Mouse (Mus musculus) stomach, embryonic 15.5 days (tissue): ENCODE measurements around the gene Rpl3. TPM values are rescaled to one million over a fixed set of nuclear protein-coding genes. Genes with fewer than 3 reads are reported as not detected.
"Not testable (repeated sequence)": the region's sequence is repeated elsewhere in the genome, so short reads cannot be mapped to it uniquely, and the experiment has no call there.

Experiments
- ATAC-seq: fragments of 200-750 bp; cut with Nextera tagmentation; 2 replicates; pipeline ENCODE4 v1.8.0; 2017; ENCODE audit warnings: low read depth, moderate number of reproducible peaks, moderate TSS enrichment; ENCODE audit not compliant: insufficient read depth, low FRiP score
- H3K27ac ChIP-seq: fragments of 300-500 bp; sonication (generic); 2 replicates; pipeline ENCODE4 v1.5.1; 2015; ENCODE audit warnings: mild to moderate bottlenecking, inconsistent platforms
- H3K27me3 ChIP-seq: fragments of 300-500 bp; sonication (generic); replicated peaks from 2 replicates; pipeline ENCODE4 v1.6.1; 2015; ENCODE audit warnings: inconsistent platforms
- H3K36me3 ChIP-seq: fragments of 300-500 bp; sonication (generic); 2 replicates; pipeline ENCODE4 v1.6.1; 2015; ENCODE audit warnings: inconsistent platforms
- H3K4me1 ChIP-seq: fragments of 300-500 bp; sonication (generic); 2 replicates; pipeline ENCODE4 v1.6.1; 2015; ENCODE audit warnings: inconsistent platforms
- H3K4me2 ChIP-seq: fragments of 300-500 bp; sonication (generic); 2 replicates; pipeline ENCODE4 v1.6.1; 2015; ENCODE audit warnings: mild to moderate bottlenecking, inconsistent platforms
- H3K4me3 ChIP-seq: fragments of 300-500 bp; sonication (generic); replicated peaks from 2 replicates; pipeline ENCODE4 v1.5.1; 2015; ENCODE audit warnings: inconsistent platforms
- H3K9ac ChIP-seq: fragments of 300-500 bp; sonication (generic); 2 replicates; pipeline ENCODE4 v1.6.1; 2015; ENCODE audit warnings: inconsistent platforms
- H3K9me3 ChIP-seq: fragments of 300-500 bp; sonication (generic); 2 replicates; pipeline ENCODE4 v1.6.1; 2016; ENCODE audit warnings: inconsistent platforms
- WGBS: fragments of 180-500 bp; shearing (Covaris S2); methylation state at CpG from one replicate; pipeline ENCODE4 v1.1.7; 2015; 5-methylcytosine and 5-hydroxymethylcytosine counted together
- polyA plus RNA-seq: library from polyadenylated mRNA; unstranded; fragments of >200 nt; fragmentation: Nextera tagmentation; extraction: Ambion mirVana; gene quantifications from 2 replicates; pipeline ENCODE4 v1.2.1, GENCODE M21; 2015

The Rpl3 gene
- polyA plus RNA-seq, 1 experiment from 2014 or later: 883 TPM

GRCm38 (mm10) chr15:80131421-80131820, 39.8 kb upstream of the Rpl3 start:
- ATAC-seq: no peak
- H3K4me3 ChIP-seq: no peak overlapping the region
- H3K27me3 ChIP-seq: no peaks in the 10 kb centered on the region
- no peak overlapping the region for H3K9ac ChIP-seq
- no peaks in the 10 kb centered on the region for H3K36me3 ChIP-seq
- 72% methylated on average over 6 of the region's 6 CpGs for WGBS
- no peaks in the 10 kb centered on the region for H3K9me3 ChIP-seq
- H3K4me1 ChIP-seq: peaks cover 21% of the 10 kb centered on the region
- no peak overlapping the region for H3K27ac ChIP-seq
- no peak overlapping the region for H3K4me2 ChIP-seq

GRCm38 (mm10) chr15:80130689-80131088, 39.0 kb upstream of the Rpl3 start:
- Histone ChIP-seq H3K36me3 (no peaks in the 10 kb centered on the region), H3K4me1 (peaks cover 20% of the 10 kb centered on the region), H3K27me3 (no peaks in the 10 kb centered on the region), H3K9ac (no peak overlapping the region), H3K4me3 (no peak overlapping the region), H3K9me3 (no peaks in the 10 kb centered on the region), H3K27ac (no peak overlapping the region), H3K4me2 (no peak overlapping the region)
- 75% methylated on average over 5 of the region's 5 CpGs for WGBS
- ATAC-seq: peak; percentile 12; the same call in 1 of the 2 replicates

DNA sequence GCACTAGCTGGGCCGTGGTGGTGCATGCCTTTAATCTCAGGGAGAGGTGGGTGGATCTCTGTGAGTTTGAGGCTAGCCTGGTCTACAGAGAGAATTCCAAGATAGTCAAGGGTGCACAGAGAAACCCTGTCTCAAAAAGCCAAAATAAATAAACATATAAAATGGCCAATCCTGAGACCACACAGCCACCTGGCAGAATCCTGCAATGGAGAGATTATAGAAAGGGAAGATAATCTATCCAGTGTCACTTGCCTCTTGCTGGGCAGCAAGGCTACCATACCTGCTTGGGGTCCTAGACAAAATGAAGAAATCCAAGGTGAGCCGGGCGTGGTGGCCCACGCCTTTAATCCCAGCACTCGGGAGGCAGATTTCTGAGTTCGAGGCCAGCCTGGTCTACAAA, 38.3 kb upstream of the Rpl3 start:
- H3K27ac ChIP-seq: no peak overlapping the region
- no peaks in the 10 kb centered on the region for H3K36me3 ChIP-seq
- no peaks in the 10 kb centered on the region for H3K27me3 ChIP-seq
- peaks cover 15% of the 10 kb centered on the region for H3K4me1 ChIP-seq
- H3K4me3 ChIP-seq: no peak overlapping the region
- ATAC-seq: no peak
- WGBS: 87% methylated on average over 6 of the region's 6 CpGs
- H3K9ac ChIP-seq: no peak overlapping the region
- no peaks in the 10 kb centered on the region for H3K9me3 ChIP-seq
- H3K4me2 ChIP-seq: no peak overlapping the region

DNA sequence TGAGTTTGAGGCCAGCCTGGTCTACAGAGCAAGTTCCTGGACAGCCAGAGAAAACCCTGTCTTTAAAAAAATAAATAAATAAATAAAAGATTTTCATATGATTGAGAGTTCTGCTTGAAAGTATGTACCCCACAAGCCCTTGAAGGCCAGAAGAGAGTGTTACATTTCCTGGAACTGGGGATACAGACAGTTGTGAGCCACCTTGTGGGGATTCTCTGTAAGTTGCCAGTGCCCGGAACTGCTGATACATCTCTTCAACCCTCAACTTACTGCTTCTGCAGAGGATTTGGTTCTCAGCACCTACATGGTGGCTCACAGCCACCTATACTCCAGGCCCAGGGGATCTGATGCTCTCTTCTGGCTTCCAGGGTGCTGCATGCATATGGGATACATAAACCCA, 35.5 kb upstream of the Rpl3 start:
- H3K27ac ChIP-seq: no peak overlapping the region
- H3K36me3 ChIP-seq: no peaks in the 10 kb centered on the region
- WGBS: 59% methylated on average over 1 of the region's 1 CpGs
- no peak overlapping the region for H3K4me2 ChIP-seq
- H3K27me3 ChIP-seq: no peaks in the 10 kb centered on the region
- no peaks in the 10 kb centered on the region for H3K9me3 ChIP-seq
- no peak overlapping the region for H3K9ac ChIP-seq
- ATAC-seq: no peak
- no peak overlapping the region for H3K4me3 ChIP-seq
- H3K4me1 ChIP-seq: no peaks in the 10 kb centered on the region

DNA sequence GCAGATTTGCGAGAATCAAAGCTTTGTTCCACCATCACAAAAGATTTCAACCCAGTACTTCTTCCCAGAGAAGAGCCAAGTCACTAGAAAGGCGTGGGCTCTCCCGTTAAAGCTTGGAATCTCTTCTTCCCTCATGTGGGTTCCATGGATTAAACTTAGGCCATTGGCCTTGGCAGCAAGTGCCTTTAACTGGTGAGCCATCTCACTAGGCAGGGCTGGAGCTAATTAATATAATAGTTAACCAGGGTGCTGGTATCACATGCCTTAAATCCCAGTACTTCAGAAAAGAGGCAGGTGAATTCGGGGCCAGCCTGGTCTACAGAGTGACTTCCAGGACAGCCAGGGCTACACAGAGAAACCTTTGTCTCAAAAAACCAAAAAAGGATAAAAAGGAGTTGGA, 33.0 kb upstream of the Rpl3 start:
- H3K9me3 ChIP-seq: no peaks in the 10 kb centered on the region
- no peaks in the 10 kb centered on the region for H3K27me3 ChIP-seq
- no peaks in the 10 kb centered on the region for H3K36me3 ChIP-seq
- H3K27ac ChIP-seq: no peak overlapping the region
- WGBS: 81% methylated on average over 4 of the region's 4 CpGs
- ATAC-seq: no peak
- no peak overlapping the region for H3K4me2 ChIP-seq
- H3K9ac ChIP-seq: no peak overlapping the region
- no peaks in the 10 kb centered on the region for H3K4me1 ChIP-seq
- H3K4me3 ChIP-seq: no peak overlapping the region

DNA sequence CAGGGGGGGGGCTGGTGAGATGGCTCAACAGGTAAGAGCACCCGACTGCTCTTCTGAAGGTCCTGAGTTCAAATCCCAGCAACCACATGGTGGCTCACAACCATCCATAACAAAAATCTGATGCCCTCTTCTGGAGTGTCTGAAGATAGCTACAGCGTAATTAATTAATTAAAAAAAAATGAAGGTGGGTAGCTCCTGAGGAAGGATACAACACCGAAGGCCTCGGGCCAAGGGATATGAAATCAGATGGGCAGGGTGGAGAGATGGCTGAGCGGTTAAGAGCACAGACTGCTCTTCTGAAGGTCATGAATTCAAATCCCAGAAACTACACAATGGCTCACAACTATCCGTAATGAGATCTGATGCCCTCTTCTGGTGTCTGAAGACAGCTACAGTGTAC, 30.8 kb upstream of the Rpl3 start:
- WGBS: 92% methylated on average over 6 of the region's 6 CpGs
- H3K9ac ChIP-seq, H3K27me3 ChIP-seq, H3K4me1 ChIP-seq, ATAC-seq, H3K36me3 ChIP-seq, H3K27ac ChIP-seq, H3K4me3 ChIP-seq, H3K9me3 ChIP-seq, H3K4me2 ChIP-seq: not testable (repeated sequence)

DNA sequence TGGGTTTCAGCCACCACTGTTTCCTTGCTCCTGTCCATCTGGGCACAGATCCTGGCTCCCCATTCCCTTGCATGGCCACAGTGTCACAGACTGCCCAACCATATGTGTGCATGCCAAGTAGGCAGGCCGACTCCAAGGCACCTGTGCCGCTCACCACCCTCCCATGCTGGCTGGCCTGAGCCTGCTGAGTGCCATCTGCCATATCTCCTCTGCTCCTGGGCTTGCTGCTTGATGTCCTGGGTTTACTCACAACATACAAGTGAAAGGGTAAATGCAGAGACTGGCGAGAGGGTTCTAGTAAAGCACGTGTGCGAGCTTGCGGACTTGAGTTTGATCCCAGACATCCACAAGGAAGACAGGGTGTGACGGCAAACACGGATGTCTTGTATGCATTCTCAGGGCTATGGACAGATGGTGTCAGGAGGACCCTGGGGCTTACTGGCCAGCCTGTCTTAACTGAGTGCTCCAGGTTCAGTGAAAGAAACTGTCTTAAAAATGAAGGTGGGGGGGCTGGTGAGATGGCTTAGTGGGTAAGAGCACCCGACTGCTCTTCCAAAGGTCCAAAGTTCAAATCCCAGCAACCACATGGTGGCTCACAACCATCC, 30.2 kb upstream of the Rpl3 start:
- Histone ChIP-seq H3K4me2 (no peak overlapping the region), H3K36me3 (no peaks in the 10 kb centered on the region), H3K27me3 (no peaks in the 10 kb centered on the region), H3K9ac (no peak overlapping the region), H3K27ac (no peak overlapping the region), H3K4me3 (no peak overlapping the region), H3K9me3 (no peaks in the 10 kb centered on the region), H3K4me1 (no peaks in the 10 kb centered on the region)
- ATAC-seq: no peak
- 94% methylated on average over 9 of the region's 9 CpGs for WGBS

- no peak overlapping the region for H3K4me3 ChIP-seq
- 88% methylated on average over 6 of the region's 6 CpGs for WGBS
- H3K27me3 ChIP-seq: no peaks in the 10 kb centered on the region
- H3K4me1 ChIP-seq: no peaks in the 10 kb centered on the region
- no peaks in the 10 kb centered on the region for H3K9me3 ChIP-seq
- no peaks in the 10 kb centered on the region for H3K36me3 ChIP-seq
- no peak for ATAC-seq
- H3K4me2 ChIP-seq: no peak overlapping the region
- no peak overlapping the region for H3K27ac ChIP-seq
- no peak overlapping the region for H3K9ac ChIP-seq
Observed at GRCm38 (mm10) chr15:80119076-80119475, 27.4 kb upstream of the Rpl3 start.

GRCm38 (mm10) chr15:80117154-80117553, 25.5 kb upstream of the Rpl3 start:
- WGBS: 56% methylated on average over 8 of the region's 8 CpGs
- no peaks in the 10 kb centered on the region for H3K9me3 ChIP-seq
- H3K27ac ChIP-seq: no peak overlapping the region; the same call in 1 of the 2 replicates
- no peak overlapping the region for H3K9ac ChIP-seq
- no peak for ATAC-seq
- H3K4me1 ChIP-seq: no peaks in the 10 kb centered on the region
- no peaks in the 10 kb centered on the region for H3K36me3 ChIP-seq
- no peaks in the 10 kb centered on the region for H3K27me3 ChIP-seq
- no peak overlapping the region for H3K4me3 ChIP-seq
- H3K4me2 ChIP-seq: no peak overlapping the region

DNA sequence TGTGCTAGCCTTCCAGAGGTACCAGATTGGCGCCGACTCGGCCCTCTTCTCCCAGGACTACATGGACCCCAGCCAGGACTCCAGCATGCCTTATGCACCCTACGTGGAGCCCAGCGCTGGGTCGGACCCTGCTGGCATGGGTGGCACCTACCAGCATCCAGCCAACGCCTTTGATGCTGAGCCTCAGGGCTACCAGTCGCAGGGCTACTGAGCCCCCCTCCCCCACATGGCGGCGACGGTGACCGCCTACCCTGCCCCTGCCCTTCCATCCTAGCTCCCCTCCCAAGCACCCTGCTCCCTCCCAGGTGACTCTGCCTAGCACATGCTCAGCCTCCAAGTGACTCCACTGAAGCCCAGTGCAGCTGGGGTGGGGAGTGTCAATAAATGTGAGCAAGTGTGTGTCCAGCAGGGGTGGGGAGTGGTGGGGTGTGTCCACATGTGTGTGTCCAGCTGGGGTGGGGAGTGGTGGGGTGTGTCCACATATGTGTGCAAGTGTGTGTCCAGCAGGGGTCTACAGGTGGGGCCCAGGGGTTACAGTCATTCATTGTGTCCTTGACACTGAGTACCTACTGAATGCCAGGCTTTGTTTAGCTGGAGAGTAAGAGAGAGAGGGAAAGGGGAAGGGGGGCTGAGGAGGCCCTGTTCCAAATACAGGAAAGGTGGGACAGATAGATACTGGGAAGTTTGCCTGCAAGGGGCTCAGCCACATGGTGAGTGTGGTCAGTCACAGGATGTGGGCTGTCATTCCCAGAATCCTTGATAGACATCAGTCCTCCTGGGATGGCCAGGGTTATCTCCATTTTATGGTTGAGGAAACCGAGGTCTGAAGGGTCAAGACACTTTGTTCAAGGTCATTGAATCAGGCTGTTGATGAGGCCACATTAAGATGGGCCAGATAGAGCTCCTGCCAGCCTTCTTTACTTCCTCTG, 24.5 kb upstream of the Rpl3 start:
- Histone ChIP-seq H3K4me1 (no peaks in the 10 kb centered on the region), H3K27ac (peak overlapping the region; percentile 51; the same call in 1 of the 2 replicates), H3K9ac (no peak overlapping the region), H3K36me3 (no peaks in the 10 kb centered on the region), H3K9me3 (no peaks in the 10 kb centered on the region), H3K27me3 (no peaks in the 10 kb centered on the region), H3K4me2 (no peak overlapping the region), H3K4me3 (no peak overlapping the region)
- WGBS: 65% methylated on average over 13 of the region's 13 CpGs
- peak; percentile 73 for ATAC-seq

DNA sequence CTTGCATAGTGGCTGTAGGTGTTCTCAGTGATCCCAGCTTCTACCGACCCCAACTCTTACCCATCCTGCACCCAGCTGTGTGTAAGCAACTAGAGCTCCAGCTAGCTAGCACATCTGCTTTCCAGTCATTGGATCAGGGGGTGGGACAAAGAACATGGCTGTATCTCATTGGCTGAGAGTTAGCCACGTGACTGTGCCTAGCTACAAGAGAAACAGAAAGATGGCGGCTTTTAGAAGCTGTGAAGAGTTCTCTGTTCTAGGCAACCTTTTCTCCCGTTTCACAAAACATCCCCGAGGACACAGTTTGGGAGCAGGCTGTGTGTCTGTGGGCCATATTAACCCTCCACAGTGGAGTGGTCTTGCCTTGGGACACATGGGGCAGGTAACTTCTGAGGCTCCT, 23.6 kb upstream of the Rpl3 start:
- ATAC-seq: no peak
- no peak overlapping the region for H3K4me2 ChIP-seq
- no peaks in the 10 kb centered on the region for H3K9me3 ChIP-seq
- no peak overlapping the region for H3K4me3 ChIP-seq
- H3K36me3 ChIP-seq: no peaks in the 10 kb centered on the region
- no peaks in the 10 kb centered on the region for H3K4me1 ChIP-seq
- no peak overlapping the region for H3K9ac ChIP-seq
- WGBS: 59% methylated on average over 5 of the region's 5 CpGs
- no peaks in the 10 kb centered on the region for H3K27me3 ChIP-seq
- no peak overlapping the region for H3K27ac ChIP-seq

DNA sequence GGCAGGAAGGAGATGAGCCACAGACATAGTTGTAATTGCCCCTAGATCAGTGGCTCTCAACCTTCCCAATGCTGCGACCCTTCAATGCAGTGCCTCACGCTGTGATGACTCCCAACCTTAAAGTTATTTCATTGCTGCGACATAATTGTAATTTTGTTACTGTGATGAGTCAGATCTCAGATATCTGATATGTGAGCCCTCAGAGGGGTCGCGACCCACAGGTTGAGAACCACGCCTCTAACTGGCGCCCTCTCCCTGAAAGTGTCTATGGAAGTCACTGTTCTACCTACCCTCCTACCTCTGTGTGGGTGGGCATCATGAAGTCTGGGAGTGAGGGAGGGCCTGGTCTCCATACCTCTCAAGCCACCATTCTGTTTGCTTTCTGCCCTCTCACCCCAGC, 22.7 kb upstream of the Rpl3 start:
- no peaks in the 10 kb centered on the region for H3K36me3 ChIP-seq
- no peak overlapping the region for H3K9ac ChIP-seq
- H3K9me3 ChIP-seq: no peaks in the 10 kb centered on the region
- H3K27me3 ChIP-seq: no peaks in the 10 kb centered on the region
- H3K27ac ChIP-seq: no peak overlapping the region
- no peaks in the 10 kb centered on the region for H3K4me1 ChIP-seq
- no peak overlapping the region for H3K4me3 ChIP-seq
- H3K4me2 ChIP-seq: no peak overlapping the region
- 82% methylated on average over 7 of the region's 7 CpGs for WGBS
- ATAC-seq: no peak
